Mouse (Mus musculus) CD4-positive, CD25-positive, alpha-beta regulatory T cell, adult 4 months (primary cell): ENCODE measurements around the gene Ackr1. TPM values are rescaled to one million over a fixed set of nuclear protein-coding genes. Genes with fewer than 3 reads are reported as not detected.
"Not testable (repeated sequence)": the region's sequence is repeated elsewhere in the genome, so short reads cannot be mapped to it uniquely, and the experiment has no call there.

Source experiments
- ATAC-seq: one replicate; pipeline ENCODE4 v1.8.0; 2017
- polyA plus RNA-seq, 2 experiments: library from polyadenylated mRNA; unstranded; fragments of 100-300 nt; shearing (Covaris generic); gene quantifications; one replicate each; pipeline ENCODE4 v1.2.1; 2017

Gene Ackr1
- polyA plus RNA-seq, 2 experiments from 2014 or later = not detected

DNA sequence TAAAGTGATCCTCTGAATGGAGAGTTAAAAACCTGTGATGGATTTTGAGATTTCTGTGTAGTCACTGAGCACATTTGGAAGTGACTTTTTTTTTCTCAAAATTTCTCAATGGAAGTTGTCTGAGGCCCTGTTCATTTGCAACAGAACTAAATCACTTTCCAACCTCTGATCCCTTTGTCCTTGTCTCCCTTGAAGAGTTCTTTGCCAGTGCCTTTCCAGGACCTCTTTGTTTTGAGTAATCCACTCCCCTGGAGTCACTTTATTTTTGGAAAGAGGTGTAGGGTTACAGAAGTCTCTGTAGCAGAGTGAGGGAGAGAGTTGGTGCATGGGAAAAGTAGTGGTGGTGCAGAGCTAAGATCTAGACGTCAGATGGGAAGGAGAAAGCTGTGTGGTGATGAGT lies 15.0 kb upstream of the Ackr1 start:
- no peak for ATAC-seq

DNA sequence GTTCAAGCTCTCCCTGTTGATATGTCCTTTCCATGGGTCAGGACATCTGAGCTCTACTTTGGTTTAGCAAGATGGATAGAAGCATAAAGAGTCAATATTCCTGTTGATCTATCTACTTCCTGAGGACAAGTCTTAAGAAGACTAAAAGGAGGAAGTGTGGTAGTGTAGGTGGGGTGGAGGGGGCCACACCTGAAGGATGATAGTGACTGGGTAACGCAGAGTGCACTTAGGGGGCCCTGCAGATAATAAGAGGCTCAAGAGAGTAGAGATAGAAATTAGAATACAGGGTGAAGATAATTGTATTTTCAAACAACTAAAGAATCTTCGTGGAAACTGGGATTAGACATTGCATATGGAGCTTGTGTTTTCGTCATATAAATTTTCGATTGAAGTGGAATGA lies 11.6 kb upstream of the Ackr1 start:
- ATAC-seq = no peak

DNA sequence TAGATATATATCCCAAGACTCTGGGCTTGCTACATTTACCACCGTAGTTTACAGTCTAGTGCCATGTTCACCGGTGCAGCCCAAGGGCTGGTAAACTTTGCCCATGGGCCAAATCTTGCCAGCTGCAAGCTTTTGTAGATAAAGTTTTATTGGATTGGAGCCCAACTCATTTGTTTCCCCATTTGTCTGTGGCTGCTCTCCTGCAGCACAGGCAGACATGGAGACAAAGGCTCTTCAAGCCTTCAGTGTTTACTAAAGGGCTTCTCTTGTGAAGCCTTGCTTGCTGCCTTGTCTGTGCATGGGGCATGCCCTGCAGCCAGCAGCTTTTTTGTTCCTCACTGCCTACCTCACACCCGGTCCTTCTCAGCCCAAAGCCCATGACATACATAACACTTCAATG lies 10.4 kb upstream of the Ackr1 start:
- no peak for ATAC-seq

DNA sequence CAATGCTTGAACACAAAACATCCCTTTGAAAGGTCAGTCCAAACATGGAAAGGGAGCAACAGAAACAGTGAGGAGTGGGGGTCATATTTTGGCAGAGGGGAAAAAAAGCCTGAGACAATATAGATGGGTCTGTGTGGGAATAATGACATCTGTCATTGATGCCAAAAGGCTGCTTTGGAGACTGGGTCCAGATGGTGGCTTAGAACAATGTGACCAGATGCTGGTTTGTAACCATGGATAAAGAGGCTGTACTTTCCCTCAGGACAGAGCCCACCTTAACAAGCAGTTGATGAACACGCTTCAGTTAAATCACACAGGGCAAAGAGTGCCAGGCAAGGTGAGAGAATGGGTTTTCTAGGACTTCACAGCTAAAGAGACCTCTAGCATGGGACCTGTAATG lies 8.9 kb upstream of the Ackr1 start:
- ATAC-seq = no peak

DNA sequence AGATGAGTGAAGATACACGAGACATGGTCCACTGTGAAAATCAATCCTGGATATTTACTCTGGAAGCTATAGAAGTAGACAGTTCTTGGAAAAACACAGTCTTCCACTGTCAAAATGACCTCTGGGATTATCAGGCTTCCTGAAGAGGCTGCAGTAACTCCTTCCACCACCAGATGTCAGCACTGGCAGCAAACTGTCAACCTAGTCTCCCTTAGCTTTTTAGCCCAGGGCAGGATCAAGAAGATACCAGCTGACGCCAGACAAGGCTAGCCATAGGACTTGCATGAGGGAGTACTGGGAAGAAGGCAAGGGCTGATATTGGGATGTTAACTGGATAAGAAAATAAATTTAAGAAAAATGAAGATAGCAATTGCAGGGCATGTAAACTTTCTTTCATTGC lies 6.0 kb upstream of the Ackr1 start:
- peak; percentile 63 for ATAC-seq

DNA sequence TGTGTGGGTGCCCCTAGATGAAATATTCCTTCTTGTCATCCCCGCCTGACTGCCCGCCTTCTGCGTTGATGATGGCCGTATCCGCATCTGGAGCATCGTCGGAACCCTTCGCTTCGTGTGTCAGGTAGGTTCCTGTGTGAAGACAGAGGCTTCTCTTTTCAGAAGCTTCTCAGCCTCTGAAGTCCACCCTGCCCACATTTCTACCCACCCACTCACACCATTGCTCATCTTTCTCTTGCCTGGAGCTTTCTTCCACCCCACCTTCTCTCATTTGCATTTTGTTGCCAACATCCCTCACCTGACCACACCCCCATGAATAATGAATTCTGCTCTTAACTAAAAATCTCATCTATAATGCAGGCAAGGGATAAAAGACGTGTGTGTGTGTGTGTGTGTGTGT lies 3.5 kb upstream of the Ackr1 start:
- ATAC-seq = no peak

DNA sequence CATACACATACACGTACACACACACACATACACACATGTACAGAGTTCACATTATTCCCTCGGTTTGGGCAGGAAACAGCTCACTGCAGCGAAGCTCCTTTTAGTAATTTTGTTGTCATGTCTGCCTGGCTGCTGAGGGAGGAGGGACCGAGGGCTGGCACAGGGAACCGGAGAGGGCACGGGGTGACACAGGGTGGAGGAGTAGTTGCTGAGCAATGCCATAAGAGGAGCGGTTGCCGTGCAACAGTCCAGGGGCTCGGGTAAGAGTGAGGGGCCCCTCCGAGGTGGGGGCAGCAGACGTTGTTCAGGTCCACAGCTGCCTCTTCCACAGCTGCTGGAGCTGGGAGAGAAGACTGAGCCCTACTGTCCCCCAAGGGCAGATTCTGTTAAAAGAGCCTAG lies 2.4 kb upstream of the Ackr1 start:
- no peak for ATAC-seq

DNA sequence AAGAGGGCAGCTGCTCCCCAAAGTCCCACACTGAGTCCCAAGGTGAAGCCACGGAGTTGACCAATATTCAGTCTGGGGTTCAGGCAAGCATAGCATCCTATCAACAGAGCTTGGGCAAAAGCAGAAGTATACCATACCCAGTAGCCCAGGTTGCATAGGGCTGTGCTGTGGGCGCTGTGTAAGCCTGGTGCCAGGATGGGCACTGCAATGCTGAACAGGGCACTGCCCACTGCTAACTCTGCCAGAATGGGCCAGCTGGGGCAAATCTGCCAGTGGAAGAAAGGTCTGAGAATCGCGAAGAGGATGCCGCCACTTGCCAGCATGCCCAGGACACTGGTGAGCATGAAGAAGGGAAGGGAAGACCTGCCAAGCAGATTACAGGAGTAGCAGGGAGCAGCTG lies 1.1 kb downstream of the Ackr1 start:
- no peak for ATAC-seq

DNA sequence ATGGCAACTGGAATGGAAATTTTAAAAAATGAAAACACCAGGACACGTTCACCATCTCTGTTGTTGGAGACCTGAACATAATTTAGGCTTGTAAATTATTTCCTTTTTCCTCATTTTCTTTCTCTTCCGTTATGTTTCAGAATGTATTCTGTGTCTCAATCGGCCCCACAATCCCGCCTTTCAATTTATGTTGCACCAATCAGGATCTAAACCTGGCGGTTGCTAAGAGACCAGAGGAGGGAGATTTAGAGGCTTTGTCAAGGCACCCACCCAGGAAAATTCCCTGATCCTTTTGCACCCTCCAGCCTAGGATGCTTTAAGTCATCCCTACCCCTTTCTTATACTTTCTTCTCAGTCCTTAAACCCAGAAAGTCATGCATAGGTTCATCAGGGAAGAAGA lies 3.8 kb downstream of the Ackr1 start:
- ATAC-seq = no peak

DNA sequence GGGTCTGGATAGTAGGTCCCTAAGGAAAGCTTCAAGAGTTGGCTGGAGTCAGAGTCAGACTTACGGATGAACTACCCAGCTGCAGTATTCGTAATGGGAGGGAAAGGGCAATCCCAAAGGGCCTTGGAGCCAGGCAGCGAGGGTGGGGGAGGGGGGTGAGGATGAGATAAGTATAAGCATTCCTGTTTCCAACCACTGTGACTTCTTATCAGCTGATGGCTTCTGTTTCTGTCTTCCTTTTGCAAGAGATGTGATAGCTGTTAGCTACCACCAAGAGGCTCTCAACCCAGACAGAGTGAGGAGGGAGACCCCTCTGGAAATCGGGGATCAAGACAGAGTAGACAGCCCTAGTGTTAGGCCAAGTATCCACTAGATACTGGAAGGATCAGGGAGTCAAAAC lies 4.4 kb downstream of the Ackr1 start:
- ATAC-seq = no peak

DNA sequence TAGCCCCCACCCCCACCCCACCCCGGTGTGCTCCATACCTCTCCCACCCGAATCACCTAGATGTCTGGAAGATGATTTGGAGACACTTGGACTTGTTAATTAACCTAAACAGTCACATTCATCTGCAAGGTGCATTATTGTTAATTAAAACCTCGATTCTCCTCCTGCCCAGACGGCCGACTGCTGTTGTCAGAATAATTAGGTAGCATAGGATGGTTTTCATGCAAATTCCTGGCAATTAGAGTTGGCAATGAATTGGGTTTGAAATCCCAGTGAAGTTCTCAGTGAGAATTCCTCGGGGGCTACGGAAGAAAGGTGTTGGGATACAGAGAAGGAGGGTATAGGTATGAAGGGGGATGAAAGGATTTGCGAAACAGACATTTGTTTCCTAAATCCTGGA lies 5.1 kb downstream of the Ackr1 start:
- no peak for ATAC-seq

DNA sequence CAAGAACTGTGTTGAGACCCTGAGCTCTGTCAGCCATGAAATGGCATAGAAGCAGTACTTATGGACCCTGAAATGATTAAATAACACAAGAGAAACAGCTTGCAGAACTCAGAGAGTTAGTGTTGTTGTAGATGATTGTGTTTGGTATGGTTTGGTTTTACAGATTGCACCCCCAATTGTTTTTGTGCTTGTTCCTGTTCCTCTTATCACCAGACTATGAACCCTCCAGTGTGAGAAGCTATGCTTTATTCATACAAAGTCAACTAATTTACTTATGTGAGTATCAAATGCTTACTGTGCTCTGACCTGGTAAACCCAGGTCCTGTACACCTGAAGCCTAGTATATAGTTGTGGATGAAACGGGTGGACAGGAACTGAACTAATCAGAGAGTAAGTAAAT lies 7.0 kb downstream of the Ackr1 start:
- no peak for ATAC-seq

DNA sequence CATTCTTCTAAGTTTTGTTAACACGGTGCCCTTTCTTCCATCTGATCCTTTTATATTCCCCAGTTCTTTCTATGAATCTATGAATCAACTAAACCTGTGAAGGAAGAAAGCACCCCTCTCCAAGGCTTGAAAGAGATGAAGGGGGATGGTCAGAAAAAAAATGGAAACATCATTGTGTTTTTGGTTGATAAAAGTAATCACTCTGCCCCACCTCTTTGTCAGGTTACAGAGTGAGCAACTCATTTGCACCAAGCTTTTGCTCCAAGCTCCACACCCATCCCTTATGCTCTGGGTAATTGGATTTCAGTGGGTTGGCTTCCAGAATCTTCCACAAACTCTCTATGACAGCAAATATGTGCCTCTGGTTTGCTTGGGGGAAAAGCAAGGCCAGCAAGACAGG lies 8.2 kb downstream of the Ackr1 start:
- ATAC-seq = no peak

DNA sequence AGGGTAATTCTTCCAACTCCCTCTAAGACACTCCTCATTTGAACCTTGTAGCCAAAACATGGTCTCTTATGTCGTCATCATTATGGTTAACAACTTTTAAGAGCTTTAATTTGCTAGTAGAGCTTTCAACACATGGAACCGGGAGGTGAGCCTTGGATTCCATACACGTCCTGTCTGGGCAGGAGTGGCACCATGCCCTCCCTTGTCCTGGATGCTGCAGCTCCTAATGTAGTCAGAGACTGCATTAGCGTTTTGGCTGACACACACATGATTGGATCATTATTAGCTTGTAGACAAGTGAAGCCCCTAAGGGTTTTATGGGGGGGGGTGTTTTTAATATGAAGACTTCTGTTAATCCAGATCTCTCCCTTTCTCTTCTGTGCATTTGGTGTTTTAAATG lies 8.6 kb downstream of the Ackr1 start:
- ATAC-seq = no peak

DNA sequence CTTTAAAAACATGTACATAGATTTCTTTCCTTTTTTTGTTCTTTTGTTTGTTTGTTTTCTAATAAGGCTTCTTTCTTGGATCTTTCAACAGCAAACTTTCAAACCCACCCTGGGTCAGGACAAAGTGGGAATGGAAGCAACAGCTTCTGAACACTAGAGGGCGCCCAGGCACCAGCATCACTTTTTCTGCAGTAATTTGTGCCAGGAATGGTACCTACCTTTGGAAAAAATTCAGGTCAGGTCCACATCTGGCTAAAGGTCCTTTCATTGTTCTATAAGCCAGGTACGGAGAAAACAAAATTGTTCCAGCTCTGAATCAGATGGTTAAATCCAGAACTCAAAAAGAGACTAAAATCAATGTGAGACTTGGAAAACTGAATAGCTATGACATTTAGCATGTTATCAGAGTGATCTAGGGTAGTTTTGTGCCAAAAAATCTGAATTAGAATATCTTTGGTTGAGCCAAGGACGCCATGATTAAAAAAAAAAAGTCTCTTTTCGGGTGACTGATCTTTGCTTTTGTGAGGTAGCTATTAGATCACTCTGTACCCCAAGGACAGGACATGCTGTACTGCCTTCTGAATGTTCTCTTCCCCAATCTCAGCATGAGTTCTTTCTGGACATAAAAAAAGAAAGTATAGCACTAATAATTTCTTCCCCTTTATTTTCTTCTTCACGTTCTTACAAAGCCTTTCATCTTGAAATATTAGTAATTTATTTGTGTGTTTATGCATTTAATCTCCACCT lies 9.5 kb downstream of the Ackr1 start:
- ATAC-seq = no peak

DNA sequence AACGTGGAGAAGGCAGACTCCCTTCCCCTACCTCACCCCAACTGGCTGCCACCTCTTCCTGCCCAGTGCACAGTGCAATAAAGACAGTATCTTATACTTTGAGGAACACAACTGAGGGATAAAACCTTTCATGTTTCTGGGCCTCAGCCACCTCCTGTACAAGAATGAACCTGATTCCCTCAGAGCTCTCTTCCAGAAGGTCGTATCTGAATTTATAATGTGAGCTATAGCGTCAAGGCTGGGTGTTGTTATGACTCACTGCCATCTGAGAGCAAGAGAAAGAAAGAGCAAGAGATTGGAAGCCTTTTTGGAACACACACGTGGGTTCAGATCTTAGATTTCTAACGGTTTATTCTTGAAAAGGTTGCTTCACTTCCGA lies 11.3 kb downstream of the Ackr1 start:
- no peak for ATAC-seq

DNA sequence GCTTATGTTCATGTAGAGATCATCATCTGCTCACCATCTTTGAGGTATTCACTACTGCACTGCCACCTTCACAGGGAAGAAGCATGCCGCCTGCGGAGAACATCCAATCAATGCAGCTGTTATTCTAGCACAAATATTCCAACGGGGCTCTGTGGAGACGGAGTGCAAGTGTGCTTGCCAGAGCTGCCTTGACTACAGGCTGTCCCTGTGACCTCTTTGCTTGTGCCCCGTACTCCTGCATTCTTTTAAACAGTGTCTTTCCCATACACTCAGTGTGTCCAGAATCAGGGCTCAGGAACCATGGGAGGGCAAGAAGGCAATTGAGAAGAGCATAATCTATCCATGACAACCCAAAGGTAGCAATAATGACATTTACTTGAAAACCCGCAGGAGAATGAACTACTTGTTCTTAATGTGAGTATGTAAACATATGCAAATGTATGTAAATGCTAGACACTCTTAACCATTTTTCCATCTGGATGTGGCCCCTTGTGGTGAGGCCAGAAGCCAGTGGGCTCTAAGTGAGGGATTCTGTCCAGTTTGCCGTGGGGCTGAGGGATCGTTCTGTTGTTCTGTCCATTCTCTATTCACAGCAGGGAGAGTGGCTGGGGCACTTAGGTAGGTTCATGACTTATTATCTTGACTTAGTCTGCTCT lies 11.8 kb downstream of the Ackr1 start:
- ATAC-seq = no peak

DNA sequence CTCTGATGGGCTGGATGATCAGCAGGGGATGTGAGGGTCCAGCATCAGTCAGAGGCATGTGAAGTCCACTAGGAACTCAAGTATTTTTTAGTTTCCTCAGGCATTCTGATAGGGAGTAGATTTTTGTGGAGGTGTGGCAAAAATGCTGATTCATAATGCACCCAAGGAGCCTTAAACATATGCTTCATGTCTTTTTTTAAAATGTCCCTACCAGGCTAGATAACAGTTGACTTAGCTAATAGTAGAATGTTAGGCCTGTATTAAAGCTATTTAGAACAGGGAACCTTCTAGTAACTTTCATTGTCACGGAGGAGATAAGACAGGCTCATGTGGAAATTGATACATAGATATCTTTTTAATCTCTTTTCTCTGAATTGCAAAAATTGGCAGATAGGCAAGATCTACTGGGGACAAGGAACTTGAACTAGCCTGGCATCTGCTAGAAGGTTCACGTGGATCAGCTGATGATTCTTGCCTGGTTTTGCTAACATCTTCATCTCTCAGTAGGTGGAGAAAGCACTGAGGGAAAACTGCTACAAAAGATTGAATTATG lies 15.5 kb downstream of the Ackr1 start:
- ATAC-seq = no peak

DNA sequence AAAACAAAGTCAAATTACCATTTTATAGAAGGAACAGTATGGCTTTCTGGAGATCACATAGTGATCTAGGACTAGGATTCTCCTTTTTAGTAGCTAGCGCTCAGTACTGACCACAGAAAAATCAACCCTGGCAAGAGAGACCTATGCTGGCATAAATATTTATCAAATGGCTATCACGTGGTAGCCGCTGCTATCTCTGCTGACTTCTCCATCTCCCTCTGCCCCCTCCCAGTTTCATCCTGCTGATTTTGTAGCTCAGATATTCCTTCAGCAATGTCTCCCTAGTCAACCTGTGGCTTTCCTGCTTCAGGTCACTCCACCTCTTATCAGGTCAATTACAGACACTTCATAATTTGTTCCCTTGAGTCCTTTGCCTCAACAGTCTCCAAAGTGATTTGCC lies 17.8 kb downstream of the Ackr1 start:
- no peak for ATAC-seq

DNA sequence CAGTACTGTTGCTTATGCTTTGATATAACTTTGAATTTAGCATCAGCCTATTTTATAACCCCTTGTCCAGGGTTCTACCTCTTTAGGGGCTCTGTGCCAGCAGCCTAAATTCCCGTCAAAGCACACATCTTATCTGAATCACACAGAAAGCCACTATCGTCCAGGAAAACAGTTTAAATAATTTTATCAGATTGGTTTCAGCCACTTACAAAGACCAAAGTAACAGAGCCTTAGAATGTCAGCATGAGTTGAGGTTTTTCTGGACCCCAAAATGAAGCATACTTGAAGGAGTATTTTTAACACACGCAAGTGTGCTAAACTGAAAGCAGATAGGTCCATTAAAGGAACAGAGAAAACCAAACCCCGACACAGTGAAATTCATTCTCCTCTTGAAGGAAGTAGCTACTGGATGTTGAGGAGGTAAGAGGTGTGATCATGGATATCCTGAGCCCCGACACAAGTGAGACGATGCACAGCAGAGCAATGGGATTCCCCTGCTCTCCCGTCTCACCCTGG lies 20.0 kb downstream of the Ackr1 start:
- not testable (repeated sequence) for ATAC-seq

DNA sequence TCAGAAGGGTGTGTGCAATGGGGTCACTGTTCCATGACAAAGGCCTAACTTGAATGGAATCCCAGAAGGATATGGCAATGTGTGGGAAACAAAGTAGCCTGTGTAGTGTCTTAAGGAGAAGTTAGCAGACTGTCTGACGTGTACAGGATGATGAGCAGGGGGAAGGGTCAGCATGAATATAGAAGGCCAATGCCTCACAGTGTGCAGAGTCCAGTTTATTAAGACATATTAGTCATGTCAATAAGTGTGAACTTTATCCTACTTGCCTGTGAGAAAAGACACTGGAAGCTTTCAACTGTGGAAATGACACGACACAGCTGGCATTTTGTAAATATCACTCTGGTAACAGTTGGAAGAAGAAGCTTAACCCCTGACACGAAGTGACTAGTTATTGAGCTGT lies 30.8 kb downstream of the Ackr1 start:
- ATAC-seq = not testable (repeated sequence)
